29 mouse cellular contexts compared by ENCODE assay signal in genomic region chrX:146231866-146232590, GRCm38 (mm10).
A peak's percentile ranks its signal among the peaks of the same experiment; 100 is the strongest.
DNase-seq lines count a peak whose midpoint lies in the region; ATAC-seq and TF ChIP-seq lines count a peak whose summit lies in the region.
"Had no signal": no experiment of that assay in that cellular context is flagged by ENCODE, and none has a peak within 500 bp of the region (broad histone marks: within the 10 kb centered on the region; RNA-seq: fewer than 3 reads in every experiment).

No protein-coding gene starts in this region.

- H3K4me2 ChIP-seq in liver, embryonic 12.5 days: no peak overlapping the region; the same call in 1 of the 2 replicates
- H3K4me2 ChIP-seq in liver, postnatal 0 days (ENCODE audit: low read depth, low read length): no peak overlapping the region
- no peak overlapping the region for H3K4me2 ChIP-seq in forebrain, embryonic 11.5 days (ENCODE audit: low read depth, low read length, severe bottlenecking)
- H3K4me2 ChIP-seq: embryonic facial prominence, embryonic 12.5 days; heart, embryonic 11.5 days; hindbrain, embryonic 13.5 days had no signal

- H3K27ac ChIP-seq in MEL (ENCODE audit: control insufficient read depth, low read depth, low read length): peak overlapping the region; percentile 96
- peak overlapping the region; percentile 64; the same call in 1 of the 2 replicates for H3K27ac ChIP-seq in liver, embryonic 12.5 days
- no peak overlapping the region for H3K27ac ChIP-seq in liver, postnatal 0 days (ENCODE audit: low read depth)
- no peak overlapping the region for H3K27ac ChIP-seq in forebrain, embryonic 11.5 days (ENCODE audit: low read depth, low read length)
- H3K27ac ChIP-seq: embryonic facial prominence, embryonic 12.5 days; forebrain, embryonic 10.5 days; hindbrain, embryonic 13.5 days; kidney, postnatal 0 days had no signal

- H3K9ac ChIP-seq in MEL (ENCODE audit: control insufficient read depth, low read depth, low read length, poor library complexity, severe bottlenecking): peak overlapping the region; percentile 60
- no peak overlapping the region for H3K9ac ChIP-seq in liver, embryonic 12.5 days
- H3K9ac ChIP-seq in liver, postnatal 0 days (replicated peaks): no peak overlapping the region
- H3K9ac ChIP-seq in forebrain, embryonic 11.5 days (ENCODE audit: low read length): no peak overlapping the region
- H3K9ac ChIP-seq: embryonic facial prominence, embryonic 12.5 days; forebrain, postnatal 0 days; hindbrain, embryonic 13.5 days had no signal

- no peak for TF ChIP-seq POLR2A in MEL (IDR thresholded peaks at IDR 0.05; ENCODE audit: control insufficient read depth in 1 of 2, insufficient read depth in 1 of 2, low read depth in 1 of 2, low read length in 2 of 2, poor library complexity in 1 of 2)
- TF ChIP-seq POLR2A in brain, embryonic 14.5 days (IDR thresholded peaks at IDR 0.05; ENCODE audit: borderline replicate concordance, extremely low read depth, insufficient read depth, insufficient read length, poor library complexity, severe bottlenecking): no peak

- H3K4me1 ChIP-seq in MEL (ENCODE audit: control insufficient read depth in 1 of 2, insufficient read depth in 2 of 2, low read length in 2 of 2): peaks cover 5 to 34% of the 10 kb centered on the region in 2 experiments; a peak in 3 of 4 replicates
- H3K4me1 ChIP-seq in liver, embryonic 12.5 days: no peaks in the 10 kb centered on the region; the same call in 1 of the 2 replicates
- H3K4me1 ChIP-seq in liver, postnatal 0 days (ENCODE audit: insufficient read depth): no peaks in the 10 kb centered on the region
- no peaks in the 10 kb centered on the region for H3K4me1 ChIP-seq in forebrain, embryonic 11.5 days (replicated peaks; ENCODE audit: control insufficient read depth, insufficient read depth, low read length)
- H3K4me1 ChIP-seq: embryonic facial prominence, embryonic 12.5 days; forebrain, embryonic 10.5 days; hindbrain, embryonic 13.5 days; megakaryocyte, embryonic 14.5 days had no signal

- no peak for TF ChIP-seq CTCF in MEL (IDR thresholded peaks at IDR 0.05 in 2 of 3, conservative IDR thresholded peaks at IDR 0.05 in 1 of 3; ENCODE audit: control insufficient read depth in 1 of 3, insufficient read depth in 1 of 3, low read depth in 2 of 3, low read length in 3 of 3, poor library complexity in 1 of 3, severe bottlenecking in 1 of 3)
- TF ChIP-seq CTCF in brain, embryonic 14.5 days (IDR thresholded peaks at IDR 0.05; ENCODE audit: borderline replicate concordance, extremely low read depth, insufficient read depth, insufficient read length): no peak
- no peak for TF ChIP-seq CTCF in liver, postnatal 0 days (IDR thresholded peaks at IDR 0.05; ENCODE audit: low read depth)

- TF ChIP-seq RAD21 in MEL (IDR thresholded peaks at IDR 0.05; ENCODE audit: low read depth, low read length): peak; percentile 11; the same call in 1 of the 2 replicates

- H3K79me2 ChIP-seq in MEL (ENCODE audit: control insufficient read depth, insufficient read depth, low read length, poor library complexity): no peaks in the 10 kb centered on the region

- H3K27me3 ChIP-seq in MEL (ENCODE audit: control insufficient read depth in 1 of 2, insufficient read depth in 2 of 2, low read length in 2 of 2): no peaks in the 10 kb centered on the region
- no peaks in the 10 kb centered on the region for H3K27me3 ChIP-seq in liver, embryonic 12.5 days (replicated peaks)
- H3K27me3 ChIP-seq in liver, postnatal 0 days (ENCODE audit: insufficient read depth, low read length): no peaks in the 10 kb centered on the region
- H3K27me3 ChIP-seq in forebrain, embryonic 11.5 days (ENCODE audit: control insufficient read depth, insufficient read depth, low read length): no peaks in the 10 kb centered on the region
- H3K27me3 ChIP-seq: embryonic facial prominence, embryonic 12.5 days; hindbrain, embryonic 13.5 days; megakaryocyte, embryonic 14.5 days had no signal

- no peaks in the 10 kb centered on the region for H3K9me3 ChIP-seq in MEL (replicated peaks; ENCODE audit: insufficient read depth, low read length)
- no peaks in the 10 kb centered on the region for H3K9me3 ChIP-seq in liver, embryonic 12.5 days (replicated peaks)
- no peaks in the 10 kb centered on the region for H3K9me3 ChIP-seq in liver, postnatal 0 days (ENCODE audit: low read length)
- H3K9me3 ChIP-seq in forebrain, embryonic 11.5 days (ENCODE audit: control insufficient read depth, low read length): no peaks in the 10 kb centered on the region
- H3K9me3 ChIP-seq: embryonic facial prominence, embryonic 12.5 days; forebrain, embryonic 10.5 days; hindbrain, embryonic 13.5 days; megakaryocyte, embryonic 14.5 days had no signal

- peak; percentile 99 for ATAC-seq in liver, embryonic 12.5 days
- ATAC-seq in liver, postnatal 0 days: peak; percentile 79
- no peak for ATAC-seq in forebrain, embryonic 11.5 days (replicated peaks; ENCODE audit: low FRiP score)
- ATAC-seq: forebrain, postnatal 0 days; intestine, embryonic 16.5 days; midbrain, embryonic 16.5 days; Patski had no signal

- H3K36me3 ChIP-seq in MEL (ENCODE audit: control insufficient read depth in 1 of 2, insufficient read depth in 2 of 2, low read length in 2 of 2): peaks cover 0 to 29% of the 10 kb centered on the region in 2 experiments; a peak in 2 of 4 replicates
- H3K36me3 ChIP-seq in liver, embryonic 12.5 days: no peaks in the 10 kb centered on the region
- H3K36me3 ChIP-seq in liver, postnatal 0 days (replicated peaks; ENCODE audit: insufficient read depth, low read length): no peaks in the 10 kb centered on the region
- no peaks in the 10 kb centered on the region for H3K36me3 ChIP-seq in forebrain, embryonic 11.5 days (ENCODE audit: control insufficient read depth, insufficient read depth, low read length)
- H3K36me3 ChIP-seq: embryonic facial prominence, embryonic 12.5 days; forebrain, embryonic 10.5 days; hindbrain, embryonic 13.5 days had no signal

- H3K4me3 ChIP-seq in MEL (ENCODE audit: control insufficient read depth in 1 of 2, insufficient read depth in 1 of 2, low read depth in 2 of 2, low read length in 2 of 2): peak overlapping the region in 1 of 2 experiments; percentile 10; a peak in 2 of 4 replicates
- no peak overlapping the region for H3K4me3 ChIP-seq in liver, embryonic 12.5 days
- H3K4me3 ChIP-seq in liver, postnatal 0 days (ENCODE audit: low read depth, low read length): no peak overlapping the region
- no peak overlapping the region for H3K4me3 ChIP-seq in forebrain, embryonic 11.5 days (ENCODE audit: low read depth, low read length)
- H3K4me3 ChIP-seq: embryonic facial prominence, embryonic 12.5 days; forebrain, embryonic 10.5 days; hindbrain, embryonic 13.5 days; megakaryocyte, embryonic 14.5 days had no signal

- peak; percentile 89 for DNase-seq in MEL (ENCODE audit: low read depth, low spot score)
- DNase-seq in brain, embryonic 14.5 days (ENCODE audit: low read depth): peak; percentile 4
- DNase-seq in liver, postnatal 0 days: no peak
- DNase-seq in forebrain, embryonic 11.5 days (ENCODE audit: low spot score): no peak
- no peak for DNase-seq in frontal cortex, postnatal 10 days (ENCODE audit: low spot score in 2 of 2)
- no peak for DNase-seq in heart, adult 18-20 months
- DNase-seq: adrenal gland, postnatal 10 days; B cell, adult 2 months; cerebellum, adult 8-10 months; cerebellum, postnatal 25 days; embryo, embryonic 11 days; forebrain, postnatal 0 days; gastrocnemius, postnatal 10 days; heart, postnatal 36 days; kidney, adult 8-10 months; kidney, postnatal 4 days; layer of hippocampus, postnatal 36 days; lung, postnatal 36 days; thymus, postnatal 4 days had no signal

- TF ChIP-seq EP300 in MEL (IDR thresholded peaks at IDR 0.05; ENCODE audit: low read depth in 1 of 2, low read length in 2 of 2): peak; percentile 100
- TF ChIP-seq EP300 in liver, postnatal 0 days (IDR thresholded peaks at IDR 0.05; ENCODE audit: low read depth): peak; percentile 95

TF ChIP-seq in MEL, 35 proteins besides CTCF, POLR2A, EP300 and RAD21 (continues in another document):
- TF ChIP-seq UBTF (IDR thresholded peaks at IDR 0.05; ENCODE audit: borderline replicate concordance, insufficient read depth, low read depth, low read length) (no peak), ELF1 (IDR thresholded peaks at IDR 0.05; ENCODE audit: low read depth, low read length) (peak; percentile 59; the same call in 1 of the 2 replicates), GATA1 (IDR thresholded peaks at IDR 0.05; ENCODE audit: low read depth, low read length) (peak; percentile 100), CHD2 (IDR thresholded peaks at IDR 0.05; ENCODE audit: low read length) (peak; percentile 60; the same call in 1 of the 2 replicates), RCOR1 (IDR thresholded peaks at IDR 0.05; ENCODE audit: low read depth, low read length) (peak; percentile 97), SMC3 (IDR thresholded peaks at IDR 0.05; ENCODE audit: low read depth, low read length) (peak; percentile 18; the same call in 1 of the 2 replicates), KAT2A (conservative IDR thresholded peaks at IDR 0.05; ENCODE audit: low read depth, low read length) (no peak), ETS1 (IDR thresholded peaks at IDR 0.05; ENCODE audit: low read depth, low read length) (peak; percentile 99), MAZ (IDR thresholded peaks at IDR 0.05; ENCODE audit: low read depth, low read length) (0 out of 2 replicates have a peak, but pooled peaks have one; percentile 73), TAL1 (IDR thresholded peaks at IDR 0.05; ENCODE audit: low read length) (peak; percentile 98), ZMIZ1 (IDR thresholded peaks at IDR 0.05; ENCODE audit: low read depth, low read length) (peak; percentile 71; the same call in 1 of the 2 replicates), NRF1 (IDR thresholded peaks at IDR 0.05; ENCODE audit: insufficient read depth, low read depth, low read length, poor library complexity, severe bottlenecking) (no peak), JUND (IDR thresholded peaks at IDR 0.05; ENCODE audit: low read depth, low read length) (peak; percentile 89; the same call in 1 of the 2 replicates), POLR2AphosphoS2 (IDR thresholded peaks at IDR 0.05; ENCODE audit: low read length) (0 out of 2 replicates have a peak, but pooled peaks have one; percentile 50), USF2 (IDR thresholded peaks at IDR 0.05; ENCODE audit: borderline replicate concordance in 1 of 2, insufficient read depth in 1 of 2, low read depth in 1 of 2, low read length in 2 of 2) (no peak), ZC3H11A (IDR thresholded peaks at IDR 0.05; ENCODE audit: low read depth, low read length) (peak; percentile 26; the same call in 1 of the 2 replicates), POLR2AphosphoS5 (IDR thresholded peaks at IDR 0.05; ENCODE audit: borderline replicate concordance, low read depth, low read length) (no peak), GABPA (IDR thresholded peaks at IDR 0.05; ENCODE audit: low read depth, low read length) (no peak), MAX (IDR thresholded peaks at IDR 0.05; ENCODE audit: low read length) (0 out of 2 replicates have a peak, but pooled peaks have one; percentile 17), HCFC1 (IDR thresholded peaks at IDR 0.05; ENCODE audit: low read depth, low read length) (peak; percentile 54), MYC (IDR thresholded peaks at IDR 0.05; ENCODE audit: low read depth, low read length) (peak; percentile 76; the same call in 1 of the 2 replicates)

Comparison
In these comparisons a context has a peak if more than half of its experiments do, and no peak if none do; other contexts are left out.
1. H3K27ac ChIP-seq: peak in MEL (single experiment) and liver, embryonic 12.5 days (single experiment); none in liver, postnatal 0 days (single experiment) and forebrain, embryonic 11.5 days (single experiment).
2. DNase-seq: peak in MEL (single experiment) and brain, embryonic 14.5 days (single experiment); none in liver, postnatal 0 days (single experiment), forebrain, embryonic 11.5 days (single experiment), frontal cortex, postnatal 10 days (0 of 2) and heart, adult 18-20 months (0 of 2).